Mouse (Mus musculus): Measurements from ENCODE around the gene Serpina3g.

DNA sequence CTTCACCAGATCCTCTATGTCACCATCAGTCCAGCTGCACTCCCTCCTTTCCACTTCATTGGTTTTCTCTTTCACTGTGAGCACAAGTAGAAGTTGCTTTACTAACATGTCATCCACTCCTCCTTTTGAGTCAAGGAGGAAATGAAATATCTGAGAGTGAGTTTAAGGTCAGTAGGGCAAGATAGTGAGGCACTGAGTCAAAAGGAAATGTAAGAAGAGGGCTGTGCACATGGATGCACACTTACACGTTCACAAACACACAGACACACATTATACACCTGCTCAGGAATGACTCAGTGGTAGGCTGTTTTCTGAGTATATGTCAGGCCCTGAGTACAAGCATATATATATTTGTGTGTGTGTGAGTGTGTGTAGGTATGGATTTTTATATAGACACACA lies 12.4 kb upstream of the Serpina3g start:
- TF ChIP-seq POLR2A (IDR thresholded peaks at IDR 0.05; ENCODE audit: low read depth, low read length) (no peak), CTCF (IDR thresholded peaks at IDR 0.05; ENCODE audit: extremely low read depth, insufficient read length, insufficient replicate concordance, low read depth, low read length) (no peak)

Measured in small intestine, adult 2 months (tissue).